Mouse (Mus musculus) forebrain, embryonic 16.5 days (tissue): ENCODE measurements around the gene Sfmbt2. TPM values are rescaled to one million over a fixed set of nuclear protein-coding genes. Genes with fewer than 3 reads are reported as not detected.

Experiments used
- ATAC-seq: fragments of 200-750 bp; cut with Nextera tagmentation; 2 replicates; pipeline ENCODE4 v1.8.0; 2017; ENCODE audit warnings: mild to moderate bottlenecking, moderate library complexity
- H3K27ac ChIP-seq: fragments of 300-500 bp; sonication (generic); 2 replicates; pipeline ENCODE4 v1.5.1; 2014; ENCODE audit warnings: low read length, control low read depth
- H3K27me3 ChIP-seq: fragments of 300-500 bp; sonication (generic); replicated peaks from 2 replicates; pipeline ENCODE4 v1.6.1; 2014; ENCODE audit warnings: low read length; ENCODE audit not compliant: control insufficient read depth, insufficient read depth
- H3K36me3 ChIP-seq: fragments of 300-500 bp; sonication (generic); 2 replicates; pipeline ENCODE4 v1.6.1; 2014; ENCODE audit not compliant: control insufficient read depth, insufficient read depth
- H3K4me1 ChIP-seq: fragments of 300-500 bp; sonication (generic); replicated peaks from 2 replicates; pipeline ENCODE4 v1.6.1; 2014; ENCODE audit warnings: low read length; ENCODE audit not compliant: control insufficient read depth, insufficient read depth
- H3K4me2 ChIP-seq: fragments of 300-500 bp; sonication (generic); 2 replicates; pipeline ENCODE4 v1.6.1; 2014; ENCODE audit warnings: mild to moderate bottlenecking, low read length, control low read depth
- H3K4me3 ChIP-seq: fragments of 300-500 bp; sonication (generic); replicated peaks from 2 replicates; pipeline ENCODE4 v1.5.1; 2014; ENCODE audit warnings: mild to moderate bottlenecking, low read length, control low read depth
- H3K9ac ChIP-seq: fragments of 300-500 bp; sonication (generic); replicated peaks from 2 replicates; pipeline ENCODE4 v1.6.1; 2014; ENCODE audit warnings: low read depth, low read length, control low read depth
- H3K9me3 ChIP-seq: fragments of 300-500 bp; sonication (generic); 2 replicates; pipeline ENCODE4 v1.6.1; 2016; ENCODE audit warnings: low read length; ENCODE audit not compliant: control insufficient read depth
- WGBS: fragments of 180-500 bp; shearing (Covaris S2); extraction: QIAGEN DNeasy Blood & Tissue Kit; methylation state at CpG from one replicate; pipeline ENCODE4 v1.1.7; 2014; 5-methylcytosine and 5-hydroxymethylcytosine counted together
- polyA plus RNA-seq: library from polyadenylated mRNA; unstranded; fragments of >200 nt; fragmentation: Nextera tagmentation; extraction: Ambion mirVana; gene quantifications from 2 replicates; pipeline ENCODE4 v1.2.1, GENCODE M21; 2015

Gene Sfmbt2
- polyA plus RNA-seq, 1 experiment from 2014 or later: 3.7 TPM

- WGBS: 45% methylated on average over 3 of the region's 3 CpGs
- H3K9me3 ChIP-seq: no peaks in the 10 kb centered on the region
- no peaks in the 10 kb centered on the region for H3K4me1 ChIP-seq
- H3K27ac ChIP-seq: no peak overlapping the region
- H3K4me3 ChIP-seq: no peak overlapping the region
- H3K9ac ChIP-seq: no peak overlapping the region
- H3K36me3 ChIP-seq: no peaks in the 10 kb centered on the region
- no peaks in the 10 kb centered on the region for H3K27me3 ChIP-seq
- ATAC-seq: 0 out of 2 replicates have a peak, but pooled peaks have one; percentile 23
- H3K4me2 ChIP-seq: no peak overlapping the region
These were observed 83.3 kb downstream of the Sfmbt2 start for GRCm38 (mm10) chr2:10453577-10453976.

GRCm38 (mm10) chr2:10458309-10458708 is 88.0 kb downstream of the Sfmbt2 start:
- 91% methylated on average over 12 of the region's 12 CpGs for WGBS
- Histone ChIP-seq H3K27me3 (no peaks in the 10 kb centered on the region), H3K4me3 (no peak overlapping the region), H3K4me2 (no peak overlapping the region), H3K36me3 (no peaks in the 10 kb centered on the region), H3K27ac (no peak overlapping the region), H3K9ac (no peak overlapping the region), H3K4me1 (no peaks in the 10 kb centered on the region), H3K9me3 (no peaks in the 10 kb centered on the region)
- no peak for ATAC-seq

- Histone ChIP-seq H3K4me3 (no peak overlapping the region), H3K4me1 (no peaks in the 10 kb centered on the region; the same call in 1 of the 2 replicates), H3K27ac (no peak overlapping the region), H3K4me2 (no peak overlapping the region), H3K9me3 (no peaks in the 10 kb centered on the region), H3K36me3 (no peaks in the 10 kb centered on the region), H3K27me3 (no peaks in the 10 kb centered on the region), H3K9ac (no peak overlapping the region)
- ATAC-seq: no peak
- 97% methylated on average over 2 of the region's 2 CpGs for WGBS
These were observed 146.2 kb downstream of the Sfmbt2 start for GRCm38 (mm10) chr2:10516516-10516915.

GRCm38 (mm10) chr2:10521719-10522415 is 151.6 kb downstream of the Sfmbt2 start:
- peaks cover 6% of the 10 kb centered on the region for H3K4me1 ChIP-seq
- WGBS: 8% methylated on average over 5 of the region's 5 CpGs
- H3K27me3 ChIP-seq: no peaks in the 10 kb centered on the region; the same call in 1 of the 2 replicates
- H3K9ac ChIP-seq: no peak overlapping the region
- no peak overlapping the region for H3K27ac ChIP-seq
- H3K9me3 ChIP-seq: no peaks in the 10 kb centered on the region
- H3K36me3 ChIP-seq: no peaks in the 10 kb centered on the region
- no peak overlapping the region for H3K4me2 ChIP-seq
- peak; percentile 49 for ATAC-seq
- H3K4me3 ChIP-seq: no peak overlapping the region

- peaks cover 6% of the 10 kb centered on the region for H3K4me1 ChIP-seq
- peak; percentile 80 for ATAC-seq
- no peak overlapping the region for H3K4me3 ChIP-seq
- no peaks in the 10 kb centered on the region for H3K36me3 ChIP-seq
- H3K27ac ChIP-seq: no peak overlapping the region
- no peaks in the 10 kb centered on the region for H3K9me3 ChIP-seq
- no peak overlapping the region for H3K9ac ChIP-seq
- 8% methylated on average over 7 of the region's 7 CpGs for WGBS
- H3K4me2 ChIP-seq: no peak overlapping the region
- no peaks in the 10 kb centered on the region; the same call in 1 of the 2 replicates for H3K27me3 ChIP-seq
These were observed 155.3 kb downstream of the Sfmbt2 start for GRCm38 (mm10) chr2:10525622-10526021.

GRCm38 (mm10) chr2:10541762-10542161 is 171.5 kb downstream of the Sfmbt2 start:
- H3K27me3 ChIP-seq: no peaks in the 10 kb centered on the region
- H3K9me3 ChIP-seq: no peaks in the 10 kb centered on the region
- ATAC-seq: no peak
- no peaks in the 10 kb centered on the region for H3K4me1 ChIP-seq
- 82% methylated on average over 4 of the region's 4 CpGs for WGBS
- no peak overlapping the region for H3K4me2 ChIP-seq
- no peak overlapping the region for H3K27ac ChIP-seq
- H3K36me3 ChIP-seq: no peaks in the 10 kb centered on the region
- no peak overlapping the region for H3K9ac ChIP-seq
- no peak overlapping the region for H3K4me3 ChIP-seq

GRCm38 (mm10) chr2:10542388-10542787 is 172.1 kb downstream of the Sfmbt2 start:
- Histone ChIP-seq H3K9ac (no peak overlapping the region), H3K9me3 (no peaks in the 10 kb centered on the region), H3K4me1 (no peaks in the 10 kb centered on the region), H3K27ac (no peak overlapping the region), H3K4me2 (no peak overlapping the region), H3K36me3 (no peaks in the 10 kb centered on the region), H3K27me3 (no peaks in the 10 kb centered on the region), H3K4me3 (no peak overlapping the region)
- WGBS: 66% methylated on average over 7 of the region's 7 CpGs
- peak; percentile 38; the same call in 1 of the 2 replicates for ATAC-seq

GRCm38 (mm10) chr2:10558816-10559215 is 188.5 kb downstream of the Sfmbt2 start:
- WGBS: 59% methylated on average over 1 of the region's 1 CpGs

GRCm38 (mm10) chr2:10565491-10565890 is 195.2 kb downstream of the Sfmbt2 start:
- no peak overlapping the region for H3K4me3 ChIP-seq
- no peak overlapping the region for H3K9ac ChIP-seq
- 90% methylated on average over 3 of the region's 3 CpGs for WGBS
- H3K36me3 ChIP-seq: no peaks in the 10 kb centered on the region
- H3K4me2 ChIP-seq: no peak overlapping the region
- H3K27me3 ChIP-seq: no peaks in the 10 kb centered on the region
- H3K4me1 ChIP-seq: no peaks in the 10 kb centered on the region; the same call in 1 of the 2 replicates
- no peaks in the 10 kb centered on the region for H3K9me3 ChIP-seq
- ATAC-seq: no peak
- no peak overlapping the region for H3K27ac ChIP-seq

More at GRCm38 (mm10) chr2:10558816-10559215, 188.5 kb downstream of the Sfmbt2 start:
- no peaks in the 10 kb centered on the region for H3K36me3 ChIP-seq
- H3K27ac ChIP-seq: no peak overlapping the region
- no peaks in the 10 kb centered on the region for H3K27me3 ChIP-seq
- ATAC-seq: no peak
- no peak overlapping the region for H3K4me2 ChIP-seq
- H3K4me1 ChIP-seq: no peaks in the 10 kb centered on the region
- no peaks in the 10 kb centered on the region for H3K9me3 ChIP-seq
- H3K9ac ChIP-seq: no peak overlapping the region
- H3K4me3 ChIP-seq: no peak overlapping the region
